Mouse (Mus musculus) heart, postnatal 0 days (tissue): ENCODE data around the gene Sh3gl3.

Experiments used
- CTCF ChIP-seq: IDR thresholded peaks from 2 replicates; pipeline ENCODE4 v1.5.1; 2016; ENCODE audit warnings: antibody characterized with exemption, control low read depth, low read depth
- EP300 ChIP-seq: IDR thresholded peaks from 2 replicates; pipeline ENCODE4 v1.6.1; 2016; ENCODE audit warnings: antibody characterized with exemption, low read depth

DNA sequence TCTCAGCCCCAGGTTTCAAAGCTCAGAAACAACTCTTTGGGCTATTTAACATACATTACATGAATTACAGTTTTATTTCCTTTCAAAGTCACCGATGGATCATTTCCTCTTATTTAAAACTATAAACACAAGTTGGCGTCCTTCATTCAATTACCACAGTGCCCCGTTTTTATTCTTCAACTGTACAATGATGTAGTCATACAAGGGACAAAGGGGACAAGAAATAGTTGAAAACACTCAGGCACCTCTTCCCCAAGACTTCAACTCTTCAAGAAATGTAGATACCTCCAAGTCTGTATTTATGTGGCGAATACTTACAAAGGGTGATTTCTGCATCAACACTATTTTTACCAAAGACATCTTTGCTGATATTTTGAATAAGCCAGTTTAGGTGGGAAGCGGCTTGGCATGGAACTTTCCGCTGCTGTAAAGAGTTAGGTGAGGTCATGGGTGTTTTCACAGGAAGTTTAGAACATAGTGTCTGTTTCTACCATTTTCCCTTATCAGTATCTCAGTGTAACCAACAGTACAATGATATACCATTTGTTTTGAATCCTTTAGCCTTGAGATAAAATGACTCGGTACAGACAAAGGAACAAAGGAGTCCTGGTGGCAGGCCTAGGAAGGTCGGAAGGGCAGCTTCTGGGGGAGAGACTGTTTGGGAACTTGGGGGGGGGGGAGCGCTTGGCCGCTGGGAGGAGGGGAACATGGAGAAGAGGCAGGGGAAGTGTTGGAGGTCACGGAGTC lies 62.7 kb downstream of the Sh3gl3 start:
- TF ChIP-seq CTCF (no peak), EP300 (no peak)
